Mouse (Mus musculus) MEL (cell line): ENCODE data around the gene Maml2. TPM values are rescaled to one million over a fixed set of nuclear protein-coding genes. Genes with fewer than 3 reads are reported as not detected.

Source experiments
- DNase-seq: peaks from one replicate; pipeline ENCODE4 v3.0.0; 2011; ENCODE audit warnings: low read depth, low spot score
- H3K27ac ChIP-seq: 2 replicates; pipeline ENCODE4 v1.5.1; 2012; ENCODE audit warnings: low read depth, mild to moderate bottlenecking, control low read depth, low read length, moderate library complexity; ENCODE audit not compliant: control insufficient read depth
- H3K27me3 ChIP-seq, 2 experiments: fragments of 150-350 bp in 1 of 2; sonication (generic) in 1 of 2; 2 replicates each; pipeline ENCODE4 v1.6.1; 2012; ENCODE audit warnings: low read length in 2 of 2, mild to moderate bottlenecking in 2 of 2, improper control_type of control experiment in 1 of 2, moderate library complexity in 1 of 2; ENCODE audit not compliant: insufficient read depth in 2 of 2, control insufficient read depth in 1 of 2
- H3K36me3 ChIP-seq, 2 experiments: 2 replicates each; pipeline ENCODE4 v1.6.1; 2012 to 2014; ENCODE audit warnings: low read length in 2 of 2, improper control_type of control experiment in 1 of 2, inconsistent platforms in 1 of 2, mild to moderate bottlenecking in 1 of 2; ENCODE audit not compliant: insufficient read depth in 2 of 2, control insufficient read depth in 1 of 2
- H3K4me1 ChIP-seq, 2 experiments: fragments of 150-350 bp in 1 of 2; sonication (generic) in 1 of 2; 2 replicates each; pipeline ENCODE4 v1.6.1; 2012; ENCODE audit warnings: low read length in 2 of 2, improper control_type of control experiment in 1 of 2, mild to moderate bottlenecking in 1 of 2; ENCODE audit not compliant: insufficient read depth in 2 of 2, control insufficient read depth in 1 of 2
- H3K4me3 ChIP-seq, 2 experiments: fragments of 150-350 bp in 1 of 2; sonication (generic) in 1 of 2; 2 replicates each; pipeline ENCODE4 v1.5.1; 2012; ENCODE audit warnings: low read depth in 2 of 2, low read length in 2 of 2, mild to moderate bottlenecking in 2 of 2, moderate library complexity in 2 of 2, control low read depth in 1 of 2, improper control_type of control experiment in 1 of 2; ENCODE audit not compliant: control insufficient read depth in 1 of 2, insufficient read depth in 1 of 2
- H3K79me2 ChIP-seq: 2 replicates; pipeline ENCODE4 v1.6.1; 2012; ENCODE audit warnings: mild to moderate bottlenecking, low read length, moderate library complexity; ENCODE audit not compliant: control insufficient read depth, poor library complexity, insufficient read depth
- H3K9ac ChIP-seq: 2 replicates; pipeline ENCODE4 v1.6.1; 2012; ENCODE audit warnings: low read depth, mild to moderate bottlenecking, control low read depth, low read length, moderate library complexity; ENCODE audit not compliant: control insufficient read depth, poor library complexity, severe bottlenecking
- H3K9me3 ChIP-seq: fragments of 150-350 bp; sonication (generic); replicated peaks from 2 replicates; pipeline ENCODE4 v1.6.1; 2012; ENCODE audit warnings: mild to moderate bottlenecking, low read length, improper control_type of control experiment, moderate library complexity; ENCODE audit not compliant: insufficient read depth
- BHLHE40 ChIP-seq: IDR thresholded peaks from 2 replicates; pipeline ENCODE4 v1.6.1; 2012; ENCODE audit warnings: low read depth, mild to moderate bottlenecking, inconsistent platforms, low read length, improper control_type of control experiment, borderline replicate concordance
- CHD2 ChIP-seq: IDR thresholded peaks from 2 replicates; pipeline ENCODE4 v1.6.1; 2011; ENCODE audit warnings: low read length, improper control_type of control experiment
- ELF1 ChIP-seq: IDR thresholded peaks from 2 replicates; pipeline ENCODE4 v1.6.1; 2014; ENCODE audit warnings: low read depth, mild to moderate bottlenecking, inconsistent platforms, low read length, improper control_type of control experiment, moderate library complexity
- JUND ChIP-seq: IDR thresholded peaks from 2 replicates; pipeline ENCODE4 v1.6.1; 2011; ENCODE audit warnings: low read depth, mild to moderate bottlenecking, improper control_type of control experiment, low read length
- KAT2A ChIP-seq: conservative IDR thresholded peaks from 2 replicates; pipeline ENCODE4 v1.6.1; 2012; ENCODE audit warnings: low read depth, low read length, improper control_type of control experiment, inconsistent platforms
- MAX ChIP-seq: IDR thresholded peaks from 2 replicates; pipeline ENCODE4 v1.6.1; 2011; ENCODE audit warnings: low read length, improper control_type of control experiment
- MAZ ChIP-seq: IDR thresholded peaks from 2 replicates; pipeline ENCODE4 v1.6.1; 2012; ENCODE audit warnings: low read depth, mild to moderate bottlenecking, inconsistent platforms, low read length, improper control_type of control experiment
- MEF2A ChIP-seq: IDR thresholded peaks from 2 replicates; pipeline ENCODE4 v1.6.1; 2014; ENCODE audit warnings: low read depth, mild to moderate bottlenecking, inconsistent platforms, low read length, improper control_type of control experiment; ENCODE audit not compliant: poor library complexity, insufficient replicate concordance, severe bottlenecking; ENCODE audit errors: extremely low read depth
- MXI1 ChIP-seq: IDR thresholded peaks from 2 replicates; pipeline ENCODE4 v1.6.1; 2011; ENCODE audit warnings: mild to moderate bottlenecking, low read depth, low read length, improper control_type of control experiment
- MYB ChIP-seq: IDR thresholded peaks from 2 replicates; pipeline ENCODE4 v1.6.1; 2011; ENCODE audit warnings: mild to moderate bottlenecking, low read depth, low read length, improper control_type of control experiment
- MYC ChIP-seq: IDR thresholded peaks from 2 replicates; pipeline ENCODE4 v1.6.1; 2011; ENCODE audit warnings: low read depth, mild to moderate bottlenecking, low read length, improper control_type of control experiment, moderate library complexity
- NELFE ChIP-seq: IDR thresholded peaks from 2 replicates; pipeline ENCODE4 v1.6.1; 2011; ENCODE audit warnings: low read depth, low read length, improper control_type of control experiment
- POLR2AphosphoS2 ChIP-seq: IDR thresholded peaks from 2 replicates; pipeline ENCODE4 v1.6.1; 2011; ENCODE audit warnings: low read length, improper control_type of control experiment
- POLR2AphosphoS5 ChIP-seq: IDR thresholded peaks from 2 replicates; pipeline ENCODE4 v1.6.1; 2012; ENCODE audit warnings: low read depth, borderline replicate concordance, mild to moderate bottlenecking, inconsistent platforms, low read length, moderate library complexity, mixed read lengths
- RAD21 ChIP-seq: IDR thresholded peaks from 2 replicates; pipeline ENCODE4 v1.6.1; 2011; ENCODE audit warnings: mild to moderate bottlenecking, low read depth, low read length, improper control_type of control experiment
- TAL1 ChIP-seq: IDR thresholded peaks from 2 replicates; pipeline ENCODE4 v1.6.1; 2012; ENCODE audit warnings: mild to moderate bottlenecking, inconsistent platforms, low read length, moderate library complexity, mixed read lengths
- TBP ChIP-seq: IDR thresholded peaks from 2 replicates; pipeline ENCODE4 v1.8.0; 2011; ENCODE audit warnings: low read depth, low read length, improper control_type of control experiment
- polyA plus RNA-seq, 2 experiments: library from polyadenylated mRNA; stranded (reverse) in 1 of 2; unstranded in 1 of 2; fragments of >175 nt in 1 of 2; fragments of >200 nt in 1 of 2; gene quantifications; 2 replicates each; pipeline versions ENCODE4 v1.2.1 to v1.2.4; 2012; ENCODE audit warnings: low replicate concordance in 2 of 2, low read depth in 1 of 2; ENCODE audit not compliant: insufficient read length in 2 of 2, insufficient read depth in 1 of 2, missing spikeins in 1 of 2
- total RNA-seq: library from RNA; depleted of rRNA; stranded (reverse); fragments of 300-350 nt; gene quantifications from 2 replicates; pipeline ENCODE4 v1.2.3, GENCODE M21; 2012

The Maml2 gene
- total and polyA plus RNA-seq, 3 experiments, result 0.08 to 0.47 TPM; not detected in 1

DNA sequence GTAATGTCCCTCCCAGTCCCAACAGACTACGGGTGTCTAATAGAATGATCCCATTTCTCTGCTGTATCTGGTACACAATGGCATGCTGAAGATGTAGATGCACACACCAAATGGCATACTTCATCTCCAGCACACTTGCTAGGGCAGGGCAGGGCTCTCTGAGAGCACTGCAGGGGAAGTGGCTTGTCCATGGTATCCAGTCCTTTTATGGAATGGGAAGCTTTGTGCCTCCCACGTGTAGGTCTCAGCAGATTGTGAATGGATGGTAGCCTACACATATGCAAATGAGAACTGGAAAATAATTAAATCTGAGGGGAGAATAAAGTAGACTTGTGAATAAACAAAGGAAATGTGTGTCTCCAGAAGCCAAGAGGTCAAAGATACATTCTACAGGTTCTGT is 353.3 kb downstream of the Maml2 start:
- Histone ChIP-seq H3K79me2 (no peaks in the 10 kb centered on the region), H3K27ac (no peak overlapping the region), H3K9ac (no peak overlapping the region), H3K36me3 (no peaks in the 10 kb centered on the region), H3K4me3 (no peak overlapping the region), H3K4me1 (no peaks in the 10 kb centered on the region; a peak in 1 of 4 replicates), H3K9me3 (no peaks in the 10 kb centered on the region), H3K27me3 (peaks cover 0 to 2% of the 10 kb centered on the region in 2 experiments; a peak in 1 of 4 replicates)
- TF ChIP-seq NELFE, result no peak
- no peak for TF ChIP-seq MYB
- TF ChIP-seq MEF2A, result no peak
- TF ChIP-seq ELF1, result no peak
- no peak for TF ChIP-seq TAL1
- TF ChIP-seq POLR2AphosphoS5, result no peak
- no peak for DNase-seq

- Histone ChIP-seq H3K27ac (no peak overlapping the region), H3K27me3 (peaks cover 0 to 2% of the 10 kb centered on the region in 2 experiments; a peak in 2 of 4 replicates), H3K9ac (no peak overlapping the region), H3K4me3 (no peak overlapping the region), H3K4me1 (no peaks in the 10 kb centered on the region; a peak in 1 of 4 replicates), H3K9me3 (no peaks in the 10 kb centered on the region), H3K79me2 (no peaks in the 10 kb centered on the region), H3K36me3 (no peaks in the 10 kb centered on the region)
- TF ChIP-seq NELFE (no peak), RAD21 (no peak), TBP (no peak), MYC (no peak), BHLHE40 (no peak), TAL1 (no peak), POLR2AphosphoS2 (no peak)
- DNase-seq, result no peak
Measured at GRCm38 (mm10) chr9:13651828-13652227, 354.1 kb downstream of the Maml2 start.

DNA sequence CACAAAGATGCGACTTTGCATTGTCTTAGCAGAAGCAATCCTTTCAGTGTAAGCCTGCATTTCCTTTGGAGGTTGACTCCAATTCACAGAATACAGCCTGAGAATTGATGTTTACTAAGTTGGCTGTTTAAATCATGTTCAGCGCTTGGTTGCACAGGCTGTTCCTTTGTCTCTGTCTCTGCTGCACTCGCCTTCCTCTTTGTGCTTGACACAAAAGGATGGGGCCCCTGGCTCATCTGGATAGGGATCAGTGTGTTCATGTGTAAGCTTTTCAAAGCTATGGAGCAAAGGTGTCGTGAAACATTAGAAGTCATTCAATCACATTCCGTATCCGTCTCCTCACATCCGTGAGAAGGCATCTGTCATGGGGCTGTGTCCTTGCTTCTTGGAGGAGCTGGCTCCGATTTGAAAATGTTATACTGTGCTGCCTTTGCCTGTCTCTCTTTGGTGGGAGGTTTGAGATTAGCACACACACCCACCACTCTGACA is 354.7 kb downstream of the Maml2 start:
- TF ChIP-seq TAL1, result no peak
- no peak for TF ChIP-seq NELFE
- no peak for TF ChIP-seq BHLHE40
- no peak for TF ChIP-seq MXI1
- TF ChIP-seq JUND, result no peak
- TF ChIP-seq MAX, result no peak
- no peak for TF ChIP-seq KAT2A
- no peak for TF ChIP-seq CHD2
- TF ChIP-seq MAZ, result no peak
- no peak for TF ChIP-seq MYC

More for the DNA sequence above, 354.7 kb downstream of the Maml2 start:
- peak; percentile 25 for DNase-seq
- Histone ChIP-seq H3K79me2 (no peaks in the 10 kb centered on the region), H3K9me3 (no peaks in the 10 kb centered on the region), H3K9ac (no peak overlapping the region), H3K27ac (no peak overlapping the region), H3K4me1 (no peaks in the 10 kb centered on the region; a peak in 1 of 4 replicates), H3K36me3 (no peaks in the 10 kb centered on the region), H3K27me3 (peaks cover 0 to 2% of the 10 kb centered on the region in 2 experiments; a peak in 2 of 4 replicates), H3K4me3 (no peak overlapping the region)
